Mouse (Mus musculus) layer of hippocampus, postnatal 25 days (tissue): ENCODE measurements around the gene Gm10277. TPM values are rescaled to one million over a fixed set of nuclear protein-coding genes. Genes with fewer than 3 reads are reported as not detected.

Source experiments
- DNase-seq, 2 experiments: peaks; one replicate each; pipeline ENCODE4 v3.0.0; 2022; ENCODE audit warnings: mixed read lengths in 2 of 2, low spot score in 1 of 2; ENCODE audit errors: extremely low spot score in 1 of 2
- total RNA-seq, 2 experiments: library from RNA; stranded (reverse); gene quantifications; 2 replicates each; pipeline ENCODE4 v1.2.3; 2021

Gm10277 gene
- total RNA-seq, 2 experiments from 2014 or later, result not detected

GRCm38 (mm10) chr11:77800869-77801701, 13.5 kb upstream of the Gm10277 start:
- no peak for DNase-seq

GRCm38 (mm10) chr11:77800491-77800868, 12.9 kb upstream of the Gm10277 start:
- no peak for DNase-seq

GRCm38 (mm10) chr11:77795216-77795615, 7.7 kb upstream of the Gm10277 start:
- DNase-seq, result no peak

- DNase-seq, result peak; percentile 94 to 97
These were observed 5.8 kb upstream of the Gm10277 start for GRCm38 (mm10) chr11:77793238-77793930.

GRCm38 (mm10) chr11:77792566-77792909, 5.0 kb upstream of the Gm10277 start:
- no peak for DNase-seq

- DNase-seq, result no peak
These were observed 4.4 kb upstream of the Gm10277 start for GRCm38 (mm10) chr11:77791752-77792565.

- DNase-seq, result no peak
These were observed 3.7 kb upstream of the Gm10277 start for GRCm38 (mm10) chr11:77791241-77791727.

- DNase-seq, result no peak
These were observed 2.7 kb upstream of the Gm10277 start for GRCm38 (mm10) chr11:77790286-77790685.

- no peak for DNase-seq
These were observed 2.0 kb upstream of the Gm10277 start for GRCm38 (mm10) chr11:77789512-77789911.

- DNase-seq, result no peak
These were observed 1.6 kb downstream of the Gm10277 start for GRCm38 (mm10) chr11:77785768-77786561.

GRCm38 (mm10) chr11:77785396-77785767, 2.2 kb downstream of the Gm10277 start:
- no peak for DNase-seq

- DNase-seq, result no peak
These were observed 2.7 kb downstream of the Gm10277 start for GRCm38 (mm10) chr11:77784894-77785293.

- DNase-seq, result no peak
These were observed 3.5 kb downstream of the Gm10277 start for GRCm38 (mm10) chr11:77783747-77784646.

- DNase-seq, result no peak
These were observed 4.3 kb downstream of the Gm10277 start for GRCm38 (mm10) chr11:77783211-77783746.

GRCm38 (mm10) chr11:77782104-77782815, 5.3 kb downstream of the Gm10277 start:
- DNase-seq, result no peak

- DNase-seq, result no peak
These were observed 6.5 kb downstream of the Gm10277 start for GRCm38 (mm10) chr11:77781088-77781487.

- DNase-seq, result no peak
These were observed 8.3 kb downstream of the Gm10277 start for GRCm38 (mm10) chr11:77779240-77779639.

GRCm38 (mm10) chr11:77777937-77778336, 9.6 kb downstream of the Gm10277 start:
- DNase-seq, result no peak
